Mouse (Mus musculus) intestine, embryonic 15.5 days (tissue): ENCODE measurements around the gene Asna1. TPM values are rescaled to one million over a fixed set of nuclear protein-coding genes. Genes with fewer than 3 reads are reported as not detected.

Source experiments
- ATAC-seq: fragments of 200-750 bp; cut with Nextera tagmentation; 2 replicates; pipeline ENCODE4 v1.8.0; 2017; ENCODE audit warnings: moderate TSS enrichment, moderate library complexity
- H3K27ac ChIP-seq: fragments of 300-500 bp; sonication (generic); 2 replicates; pipeline ENCODE4 v1.5.1; 2015; ENCODE audit warnings: mild to moderate bottlenecking, inconsistent platforms
- H3K27me3 ChIP-seq: fragments of 300-500 bp; sonication (generic); replicated peaks from 2 replicates; pipeline ENCODE4 v1.6.1; 2015; ENCODE audit warnings: inconsistent platforms
- H3K36me3 ChIP-seq: fragments of 300-500 bp; sonication (generic); 2 replicates; pipeline ENCODE4 v1.6.1; 2015; ENCODE audit warnings: inconsistent platforms
- H3K4me1 ChIP-seq: fragments of 300-500 bp; sonication (generic); replicated peaks from 2 replicates; pipeline ENCODE4 v1.6.1; 2015; ENCODE audit warnings: inconsistent platforms
- H3K4me2 ChIP-seq: fragments of 300-500 bp; sonication (generic); replicated peaks from 2 replicates; pipeline ENCODE4 v1.6.1; 2015; ENCODE audit warnings: mild to moderate bottlenecking, inconsistent platforms
- H3K4me3 ChIP-seq: fragments of 300-500 bp; sonication (generic); replicated peaks from 2 replicates; pipeline ENCODE4 v1.5.1; 2015; ENCODE audit warnings: inconsistent platforms
- H3K9ac ChIP-seq: fragments of 300-500 bp; sonication (generic); 2 replicates; pipeline ENCODE4 v1.6.1; 2015; ENCODE audit warnings: inconsistent platforms
- H3K9me3 ChIP-seq: fragments of 300-500 bp; sonication (generic); 2 replicates; pipeline ENCODE4 v1.6.1; 2016; ENCODE audit warnings: inconsistent platforms
- WGBS: fragments of 180-500 bp; shearing (Covaris S2); methylation state at CpG from one replicate; pipeline ENCODE4 v1.1.7; 2015; 5-methylcytosine and 5-hydroxymethylcytosine counted together
- polyA plus RNA-seq: library from polyadenylated mRNA; unstranded; fragments of >200 nt; fragmentation: Nextera tagmentation; extraction: Ambion mirVana; gene quantifications from 2 replicates; pipeline ENCODE4 v1.2.1, GENCODE M21; 2015

Asna1 gene
- polyA plus RNA-seq, 1 experiment from 2014 or later = 125 TPM

DNA sequence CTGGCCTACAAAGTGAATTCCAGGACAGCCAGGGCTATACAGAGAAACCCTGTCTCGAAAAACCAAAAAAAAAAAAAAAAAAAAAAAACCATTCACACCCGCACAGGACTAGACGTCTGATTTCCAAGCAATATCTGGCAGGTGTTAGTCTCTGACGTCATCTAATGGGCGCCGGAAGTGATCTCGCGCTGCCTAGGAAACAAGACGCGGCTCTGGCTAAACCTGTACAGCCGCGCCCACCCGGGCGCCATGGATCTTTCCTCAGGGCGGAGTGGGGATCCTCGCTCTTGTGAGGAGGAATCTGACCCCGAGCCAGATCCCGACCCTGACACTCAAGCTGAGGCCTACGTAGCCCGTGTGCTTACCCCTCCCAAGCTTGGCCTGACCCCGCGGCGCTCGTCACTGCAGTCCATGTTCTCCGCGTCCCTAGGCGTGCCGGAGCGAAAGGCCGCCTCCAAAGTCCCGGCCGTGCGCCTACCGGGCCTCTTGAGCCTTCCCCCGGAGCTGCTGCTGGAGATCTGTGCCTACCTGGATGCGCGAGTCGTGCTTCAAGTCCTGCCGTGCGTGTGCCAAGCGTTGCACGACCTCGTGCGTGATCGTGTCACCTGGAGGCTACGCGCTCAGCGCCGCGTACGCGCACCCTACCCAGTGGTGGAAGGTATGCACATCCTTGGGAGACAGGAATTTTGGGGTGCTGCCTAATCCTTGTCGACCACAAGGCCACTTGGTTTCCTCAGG lies 35.0 kb upstream of the Asna1 start, which contains the start of gene Fbxw9:
Fbxw9 (plus strand) TSS at position 177 of the 738 bp plus-strand sequence.
- under 1% methylated on average over 53 of the region's 53 CpGs for whole genome bisulfite sequencing
- Histone ChIP-seq H3K27ac (peak within 1 kb of the TSS; percentile 34; the same call in 1 of the 2 replicates), H3K4me2 (peak within 1 kb of the TSS; percentile 94), H3K27me3 (no peaks in the 10 kb centered on the region), H3K36me3 (peaks cover 13% of the 10 kb centered on the region), H3K4me3 (peak within 1 kb of the TSS; percentile 83), H3K9ac (peak within 1 kb of the TSS; percentile 67), H3K9me3 (no peaks in the 10 kb centered on the region), H3K4me1 (0 out of 2 replicates have a peak, but pooled peaks cover 11% of the 10 kb centered on the region)
- peak; percentile 95 for ATAC-seq

DNA sequence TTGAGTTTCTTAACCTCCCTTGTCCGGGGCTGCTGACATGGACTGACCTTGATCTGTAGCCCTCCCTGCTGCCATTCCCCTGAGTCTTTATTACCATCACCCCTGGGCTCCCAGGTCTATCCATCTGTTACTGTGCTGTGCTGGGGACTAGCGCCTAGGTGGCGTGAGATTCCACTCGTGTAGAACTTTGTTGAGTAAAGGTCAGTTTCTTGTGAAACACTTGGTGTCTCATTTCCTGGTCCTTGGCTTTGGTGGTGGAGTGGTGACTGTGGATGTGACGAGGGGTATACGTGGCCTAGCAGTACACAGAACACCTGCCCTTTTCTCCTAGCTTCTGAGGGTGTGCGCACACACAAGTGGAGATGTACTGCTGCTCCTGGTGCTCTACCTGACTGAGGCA lies 32.3 kb upstream of the Asna1 start:
- ATAC-seq = no peak
- 0 out of 2 replicates have a peak, but pooled peaks cover 11% of the 10 kb centered on the region for H3K4me1 ChIP-seq
- peaks cover 39% of the 10 kb centered on the region for H3K36me3 ChIP-seq
- no peak overlapping the region for H3K27ac ChIP-seq
- 78% methylated on average over 7 of the region's 7 CpGs for WGBS
- H3K4me2 ChIP-seq = no peak overlapping the region
- H3K9ac ChIP-seq = no peak overlapping the region
- no peaks in the 10 kb centered on the region for H3K27me3 ChIP-seq
- H3K4me3 ChIP-seq = no peak overlapping the region
- H3K9me3 ChIP-seq = no peaks in the 10 kb centered on the region

DNA sequence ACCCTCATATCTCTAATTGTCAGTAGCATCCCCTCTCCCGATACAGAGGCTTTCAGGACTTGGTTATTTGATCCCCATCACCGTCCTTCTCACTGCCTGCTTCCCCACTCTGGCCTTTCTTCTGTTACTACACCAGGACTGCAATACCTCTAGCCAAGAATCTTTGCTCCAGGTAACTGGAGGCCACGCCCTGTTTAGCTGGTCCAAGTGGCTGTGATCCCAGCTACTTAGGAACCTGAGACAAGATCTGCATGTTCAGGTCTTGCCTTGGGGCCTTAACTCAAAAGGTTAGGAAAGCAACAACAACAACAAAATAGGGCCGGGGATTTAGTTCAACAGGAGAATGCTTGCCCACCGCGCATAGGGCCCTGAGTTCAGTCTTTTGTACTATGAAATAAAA lies 18.5 kb upstream of the Asna1 start:
- Histone ChIP-seq H3K9ac (no peak overlapping the region), H3K27ac (no peak overlapping the region), H3K4me1 (0 out of 2 replicates have a peak, but pooled peaks cover 6% of the 10 kb centered on the region), H3K4me2 (no peak overlapping the region), H3K27me3 (no peaks in the 10 kb centered on the region), H3K36me3 (peaks cover 45% of the 10 kb centered on the region), H3K4me3 (no peak overlapping the region), H3K9me3 (no peaks in the 10 kb centered on the region)
- ATAC-seq = no peak
- 92% methylated on average over 6 of the region's 6 CpGs for WGBS

DNA sequence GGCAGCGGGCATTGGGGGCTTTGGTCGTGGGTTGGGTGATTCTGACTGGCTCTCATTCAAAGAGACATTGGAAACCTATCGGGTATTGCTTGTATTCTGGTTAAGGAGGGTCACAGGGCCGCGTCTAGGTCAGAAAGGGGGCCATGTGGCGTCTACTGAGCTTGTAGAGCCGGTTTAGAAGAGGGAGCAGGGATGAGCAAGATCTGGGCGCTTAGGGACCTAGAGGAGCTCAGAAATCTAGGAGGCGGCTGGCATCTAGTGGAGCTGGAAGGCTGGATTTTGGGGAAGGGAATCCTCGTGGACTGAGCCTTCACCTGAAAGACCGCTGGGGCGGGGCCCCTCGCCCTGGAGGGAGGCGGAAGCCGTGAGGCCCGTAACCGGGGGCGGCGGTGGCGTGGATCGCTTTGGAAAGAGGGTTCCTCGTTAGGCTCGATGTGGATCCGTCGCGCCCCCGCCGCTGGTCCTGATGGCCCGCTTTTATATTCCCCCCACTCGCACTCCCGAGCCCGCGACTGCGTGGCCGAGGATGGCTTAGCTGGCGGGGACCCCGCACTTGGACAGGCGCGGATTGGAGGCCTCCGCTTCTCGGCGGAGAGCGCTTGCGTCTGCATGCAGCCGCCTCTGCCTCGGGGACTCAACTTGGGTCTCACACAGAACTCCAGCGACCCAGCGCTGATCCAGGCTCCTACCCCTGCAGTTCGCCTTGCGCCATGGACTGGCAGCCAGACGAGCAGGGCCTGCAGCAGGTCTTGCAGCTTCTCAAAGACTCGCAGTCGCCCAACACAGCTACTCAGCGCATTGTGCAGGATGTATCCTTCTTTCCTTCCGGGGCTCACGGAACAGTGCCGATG lies 12.8 kb upstream of the Asna1 start:
- peak; percentile 27 for ATAC-seq
- Histone ChIP-seq H3K9me3 (no peaks in the 10 kb centered on the region), H3K4me3 (peak overlapping the region; percentile 85), H3K27me3 (no peaks in the 10 kb centered on the region), H3K4me2 (peak overlapping the region; percentile 88), H3K27ac (peak overlapping the region; percentile 100), H3K36me3 (0 out of 2 replicates have a peak, but pooled peaks cover 8% of the 10 kb centered on the region), H3K4me1 (peaks cover 13% of the 10 kb centered on the region; the same call in 1 of the 2 replicates), H3K9ac (peak overlapping the region; percentile 94)
- WGBS = under 1% methylated on average over 57 of the region's 57 CpGs

DNA sequence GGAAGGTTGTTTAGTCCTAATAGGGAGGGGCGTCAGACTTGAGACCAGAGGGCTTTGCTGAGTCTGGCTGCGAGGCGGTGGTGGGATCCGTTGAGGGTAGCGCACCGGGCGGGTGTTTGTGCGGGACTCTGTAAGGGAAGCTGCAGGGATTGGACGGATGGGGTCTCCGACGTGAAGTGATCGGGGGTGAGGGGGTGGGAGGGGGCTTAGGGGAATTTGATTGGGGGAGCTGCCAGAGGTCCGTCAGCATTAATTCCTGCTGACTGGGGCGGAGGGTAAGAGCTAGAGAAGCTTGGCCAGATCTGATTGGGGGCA lies 12.2 kb upstream of the Asna1 start:
- Histone ChIP-seq H3K27ac (peak overlapping the region; percentile 100), H3K4me2 (peak overlapping the region; percentile 88), H3K36me3 (0 out of 2 replicates have a peak, but pooled peaks cover 8% of the 10 kb centered on the region), H3K27me3 (no peaks in the 10 kb centered on the region), H3K9ac (peak overlapping the region; percentile 94), H3K4me3 (peak overlapping the region; percentile 85), H3K9me3 (no peaks in the 10 kb centered on the region), H3K4me1 (peaks cover 13% of the 10 kb centered on the region; the same call in 1 of the 2 replicates)
- WGBS = under 1% methylated on average over 13 of the region's 14 CpGs
- ATAC-seq = peak; percentile 37

DNA sequence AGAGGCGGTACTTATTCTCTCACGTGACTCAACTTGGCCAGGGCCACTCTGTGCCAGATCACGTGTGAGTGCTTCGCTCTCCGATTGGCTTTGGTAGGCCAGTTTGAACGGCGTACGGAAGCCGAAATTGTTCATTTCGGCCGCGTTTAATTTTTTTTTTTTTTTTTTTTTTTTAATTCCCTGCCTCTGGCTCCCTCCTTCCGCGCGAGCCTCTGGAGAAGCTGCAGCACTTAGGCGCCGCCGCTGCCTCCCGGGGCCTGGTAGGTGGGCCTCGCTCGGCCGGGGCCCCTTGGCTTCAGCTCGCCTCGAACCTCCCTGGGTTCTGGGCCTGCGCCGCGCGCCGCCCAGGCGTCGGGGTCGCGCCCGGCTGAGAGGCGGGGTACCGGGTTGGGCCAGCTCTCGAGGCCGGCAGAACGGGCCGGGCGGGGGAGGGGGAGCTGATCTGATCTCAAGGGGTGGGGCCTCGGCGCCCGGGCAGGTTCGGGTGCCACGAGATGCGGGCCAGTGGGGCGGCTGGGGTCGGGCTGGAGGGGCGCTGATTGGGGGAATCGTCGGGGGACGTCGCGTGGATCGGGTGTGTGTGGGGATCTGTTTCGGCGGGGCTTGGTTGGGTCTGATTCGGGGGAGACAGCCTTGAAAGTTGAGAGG lies 11.8 kb upstream of the Asna1 start, which contains the start of gene Tnpo2:
Tnpo2 (plus strand) TSS at position 198 of the 648 bp plus-strand sequence.
- peaks cover 13% of the 10 kb centered on the region; the same call in 1 of the 2 replicates for H3K4me1 ChIP-seq
- peak within 1 kb of the TSS; percentile 85 for H3K4me3 ChIP-seq
- no peaks in the 10 kb centered on the region for H3K27me3 ChIP-seq
- H3K9me3 ChIP-seq = no peaks in the 10 kb centered on the region
- 0 out of 2 replicates have a peak, but pooled peaks cover 8% of the 10 kb centered on the region for H3K36me3 ChIP-seq
- peak within 1 kb of the TSS; percentile 100 for H3K27ac ChIP-seq
- peak within 1 kb of the TSS; percentile 88 for H3K4me2 ChIP-seq
- peak; percentile 93 for ATAC-seq
- under 1% methylated on average over 58 of the region's 59 CpGs for WGBS
- peak within 1 kb of the TSS; percentile 94 for H3K9ac ChIP-seq

DNA sequence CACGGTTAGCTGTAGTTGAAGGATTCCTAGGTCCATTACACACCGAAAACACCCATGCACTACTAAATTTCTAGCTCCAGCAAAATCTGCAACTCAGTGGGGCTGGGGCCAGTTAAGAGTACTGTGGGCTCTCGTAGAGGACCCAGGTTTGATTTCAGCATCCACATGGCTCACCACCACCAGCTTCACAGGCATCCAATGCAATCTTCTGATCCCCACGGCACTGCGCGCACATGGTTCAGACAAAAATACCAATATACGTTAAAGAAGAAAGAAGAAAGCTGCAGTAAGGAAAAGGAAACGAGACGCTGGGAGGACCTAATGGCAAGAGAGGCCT lies 11.3 kb upstream of the Asna1 start:
- Histone ChIP-seq H3K36me3 (0 out of 2 replicates have a peak, but pooled peaks cover 8% of the 10 kb centered on the region), H3K27me3 (no peaks in the 10 kb centered on the region), H3K4me2 (peak overlapping the region; percentile 81), H3K4me1 (peaks cover 13% of the 10 kb centered on the region; the same call in 1 of the 2 replicates), H3K27ac (peak overlapping the region; percentile 100), H3K9ac (peak overlapping the region; percentile 67), H3K4me3 (peak overlapping the region; percentile 85), H3K9me3 (no peaks in the 10 kb centered on the region)
- WGBS = under 1% methylated on average over 9 of the region's 9 CpGs
- peak; percentile 29; the same call in 1 of the 2 replicates for ATAC-seq

DNA sequence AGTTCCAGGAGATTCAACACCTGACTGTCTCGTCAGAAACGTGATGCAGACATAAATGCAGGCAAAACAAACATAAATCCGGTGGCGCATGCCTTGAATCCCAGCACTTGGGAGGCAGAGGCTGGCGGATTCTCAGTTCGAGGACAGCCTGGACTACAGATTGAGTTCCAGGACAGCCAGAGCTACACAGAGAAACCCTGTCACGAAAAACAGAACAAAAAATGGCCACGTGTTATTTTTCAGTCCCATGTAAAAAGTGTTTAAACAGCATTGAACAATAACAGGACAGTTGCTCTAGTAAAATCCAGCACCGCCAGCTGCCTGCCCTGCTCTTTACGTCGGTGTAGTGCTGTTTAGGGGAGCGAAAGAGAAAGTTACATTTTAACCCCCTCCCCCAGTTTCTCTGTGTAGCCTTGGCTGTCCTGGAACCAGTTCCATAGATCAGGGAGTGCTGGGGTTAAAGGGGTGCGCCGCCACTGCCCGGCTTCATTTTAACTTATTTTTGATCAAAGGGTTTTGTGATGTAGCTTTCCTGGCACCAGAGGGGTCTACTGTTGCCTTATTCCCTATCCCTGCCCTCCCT lies 10.7 kb upstream of the Asna1 start:
- Histone ChIP-seq H3K4me2 (peak overlapping the region; percentile 81), H3K4me3 (peak overlapping the region; percentile 85), H3K9ac (peak overlapping the region; percentile 67), H3K9me3 (no peaks in the 10 kb centered on the region), H3K27ac (peak overlapping the region; percentile 100), H3K27me3 (no peaks in the 10 kb centered on the region), H3K36me3 (0 out of 2 replicates have a peak, but pooled peaks cover 8% of the 10 kb centered on the region), H3K4me1 (peaks cover 13% of the 10 kb centered on the region; the same call in 1 of the 2 replicates)
- ATAC-seq = peak; percentile 16
- WGBS = under 1% methylated on average over 15 of the region's 15 CpGs

DNA sequence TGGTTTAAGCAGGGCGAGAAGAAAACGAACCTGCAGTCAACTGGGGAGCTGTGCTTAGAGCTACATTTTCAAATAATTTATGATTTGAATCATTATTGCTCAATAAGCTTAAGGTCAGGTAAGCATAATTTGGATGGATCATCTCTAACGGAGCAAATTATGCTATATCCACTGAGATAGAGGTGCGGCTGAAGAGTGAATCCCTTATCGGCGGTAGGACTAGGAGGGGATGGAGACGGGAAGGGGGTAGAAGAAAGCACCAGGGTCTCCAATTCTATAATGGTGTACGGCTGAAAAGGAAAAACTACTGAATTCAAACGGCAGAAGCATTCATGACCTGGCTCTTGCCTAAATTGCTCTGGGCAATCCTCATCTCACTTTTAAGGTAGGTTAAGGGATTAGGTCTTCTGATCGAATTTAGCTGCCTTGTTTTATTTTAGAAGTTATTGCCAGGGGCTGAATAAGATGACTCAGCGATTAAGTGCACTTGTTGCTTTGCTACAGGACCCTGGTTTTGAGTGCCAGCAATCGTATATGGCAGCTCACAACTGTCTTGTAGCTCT lies 10.2 kb upstream of the Asna1 start:
- Histone ChIP-seq H3K9me3 (no peaks in the 10 kb centered on the region), H3K27me3 (no peaks in the 10 kb centered on the region), H3K9ac (peak overlapping the region; percentile 67), H3K27ac (peak overlapping the region; percentile 100), H3K4me1 (peaks cover 13% of the 10 kb centered on the region; the same call in 1 of the 2 replicates), H3K36me3 (peaks cover 7% of the 10 kb centered on the region; the same call in 1 of the 2 replicates), H3K4me2 (peak overlapping the region; percentile 81), H3K4me3 (peak overlapping the region; percentile 85)
- WGBS = 4% methylated on average over 12 of the region's 12 CpGs
- ATAC-seq = no peak

DNA sequence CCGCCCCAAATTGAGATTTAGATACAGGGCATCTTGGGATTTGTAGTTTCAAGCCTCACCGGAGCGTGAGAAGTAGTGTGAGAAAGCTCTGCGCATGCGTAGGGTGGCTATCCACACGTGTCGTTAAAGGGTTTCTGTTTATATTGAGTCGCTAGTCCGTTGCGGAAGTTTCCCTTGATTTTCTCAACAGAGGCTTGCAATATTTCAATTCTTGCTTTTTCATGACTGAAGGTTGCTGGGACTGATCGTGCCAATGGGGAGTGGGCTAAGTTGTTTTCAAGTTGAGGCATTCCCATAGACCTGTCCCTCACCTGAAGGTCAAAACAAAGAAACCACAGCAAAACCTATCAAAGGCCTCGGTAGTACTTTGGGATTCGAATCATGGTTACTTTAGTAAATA lies 9.7 kb upstream of the Asna1 start:
- 0 out of 2 replicates have a peak overlapping the region, but pooled peaks have one; percentile 67 for H3K9ac ChIP-seq
- 3% methylated on average over 13 of the region's 13 CpGs for whole genome bisulfite sequencing

DNA sequence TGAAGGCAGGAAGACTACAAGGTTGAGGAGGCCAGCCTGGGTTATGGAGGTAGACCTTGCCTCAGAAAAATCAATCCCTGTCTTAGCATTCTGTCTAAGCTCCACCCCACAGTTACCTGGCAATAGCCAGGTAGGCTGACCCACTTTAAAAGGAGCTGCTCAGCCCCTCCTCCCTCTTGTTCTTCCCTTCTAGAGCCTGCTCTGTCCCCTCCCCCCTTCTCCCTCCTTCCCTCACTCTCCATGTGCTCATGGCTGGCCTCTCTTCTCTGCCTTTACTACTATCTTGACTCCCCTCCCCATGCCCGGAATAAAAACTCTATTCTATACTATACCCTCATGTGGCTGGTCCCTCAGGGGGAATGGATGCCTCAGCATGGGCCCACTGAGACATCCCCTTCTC lies 8.8 kb upstream of the Asna1 start:
- ATAC-seq = no peak
- Histone ChIP-seq H3K4me3 (no peak overlapping the region), H3K9me3 (no peaks in the 10 kb centered on the region), H3K27me3 (no peaks in the 10 kb centered on the region), H3K4me1 (peaks cover 11% of the 10 kb centered on the region), H3K36me3 (peaks cover 12% of the 10 kb centered on the region; the same call in 1 of the 2 replicates), H3K4me2 (no peak overlapping the region), H3K27ac (no peak overlapping the region), H3K9ac (no peak overlapping the region)
- WGBS = 57% methylated on average over 1 of the region's 1 CpGs

More for the DNA sequence above, 9.7 kb upstream of the Asna1 start:
- Histone ChIP-seq H3K27me3 (no peaks in the 10 kb centered on the region), H3K4me1 (peaks cover 10% of the 10 kb centered on the region; the same call in 1 of the 2 replicates), H3K4me2 (peak overlapping the region; percentile 81), H3K27ac (peak overlapping the region; percentile 100), H3K36me3 (peaks cover 8% of the 10 kb centered on the region; the same call in 1 of the 2 replicates), H3K4me3 (peak overlapping the region; percentile 85), H3K9me3 (no peaks in the 10 kb centered on the region)
- no peak for ATAC-seq
